Mouse (Mus musculus) bone marrow, adult 2 months (tissue): ENCODE results near the gene Hes7.

ENCODE experiments used
- CTCF ChIP-seq: fragments of 200-500 bp; IDR thresholded peaks from 2 replicates; pipeline ENCODE4 v1.5.1; 2011; ENCODE audit warnings: low read length, control low read depth; ENCODE audit not compliant: control insufficient read depth, insufficient read depth
- POLR2A ChIP-seq: fragments of 200-500 bp; IDR thresholded peaks from 2 replicates; pipeline ENCODE4 v1.6.1; 2011; ENCODE audit warnings: low read depth, mild to moderate bottlenecking, control low read depth, low read length, borderline replicate concordance; ENCODE audit not compliant: control insufficient read depth

DNA sequence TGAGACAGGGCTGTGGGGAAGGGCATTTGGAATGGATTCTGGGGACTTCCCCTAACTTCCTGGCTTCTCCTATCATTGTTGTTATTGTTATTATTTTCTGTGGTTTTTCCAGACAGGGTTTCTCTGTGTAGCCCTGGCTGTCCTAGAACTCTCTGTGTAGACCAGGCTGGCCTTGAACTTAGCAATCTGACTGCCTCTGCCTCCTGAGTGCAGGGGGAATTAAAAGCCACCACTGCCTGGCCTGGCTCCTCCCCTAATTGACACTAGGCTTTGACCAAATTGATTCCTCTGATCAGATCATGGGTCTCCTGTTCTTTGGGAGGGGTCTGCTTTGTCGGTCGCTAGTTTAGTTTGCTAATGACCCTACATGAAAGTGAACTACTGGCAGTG, 6.5 kb downstream of the Hes7 start:
- no peak for TF ChIP-seq CTCF
- no peak for TF ChIP-seq POLR2A
